Mouse (Mus musculus) intestine, postnatal 0 days (tissue): ENCODE results near the gene Dnajc5g. TPM values are rescaled to one million over a fixed set of nuclear protein-coding genes. Genes with fewer than 3 reads are reported as not detected.

Experiments used
- ATAC-seq: fragments of 200-750 bp; cut with Nextera tagmentation; 2 replicates; pipeline ENCODE4 v1.8.0; 2017; ENCODE audit warnings: mild to moderate bottlenecking, moderate TSS enrichment, moderate library complexity
- H3K27ac ChIP-seq: fragments of 300-500 bp; sonication (generic); 2 replicates; pipeline ENCODE4 v1.5.1; 2014; ENCODE audit warnings: mild to moderate bottlenecking, low read depth, low read length, moderate library complexity
- H3K27me3 ChIP-seq: fragments of 300-500 bp; sonication (generic); replicated peaks from 2 replicates; pipeline ENCODE4 v1.6.1; 2014; ENCODE audit warnings: low read length, mixed read lengths; ENCODE audit not compliant: control insufficient read depth, insufficient read depth
- H3K36me3 ChIP-seq: fragments of 300-500 bp; sonication (generic); 2 replicates; pipeline ENCODE4 v1.6.1; 2014; ENCODE audit warnings: mild to moderate bottlenecking, moderate library complexity; ENCODE audit not compliant: control insufficient read depth, insufficient read depth
- H3K4me1 ChIP-seq: fragments of 300-500 bp; sonication (generic); replicated peaks from 2 replicates; pipeline ENCODE4 v1.6.1; 2014; ENCODE audit warnings: antibody characterized with exemption, low read length, mixed read lengths; ENCODE audit not compliant: control insufficient read depth, insufficient read depth
- H3K4me2 ChIP-seq: fragments of 300-500 bp; sonication (generic); replicated peaks from 2 replicates; pipeline ENCODE4 v1.6.1; 2014; ENCODE audit warnings: low read depth, mild to moderate bottlenecking, moderate library complexity
- H3K4me3 ChIP-seq: fragments of 300-500 bp; sonication (generic); 2 replicates; pipeline ENCODE4 v1.5.1; 2014; ENCODE audit warnings: low read depth, low read length
- H3K9ac ChIP-seq: fragments of 300-500 bp; sonication (generic); 2 replicates; pipeline ENCODE4 v1.6.1; 2014; ENCODE audit warnings: mild to moderate bottlenecking, low read depth, low read length
- H3K9me3 ChIP-seq: fragments of 300-500 bp; sonication (generic); 2 replicates; pipeline ENCODE4 v1.6.1; 2016; ENCODE audit warnings: mixed run types; ENCODE audit not compliant: control insufficient read depth
- CTCF ChIP-seq: sonication (generic); IDR thresholded peaks from 2 replicates; pipeline ENCODE4 v1.5.1; 2016; ENCODE audit warnings: low read depth, mild to moderate bottlenecking, control low read depth, antibody characterized with exemption, moderate library complexity
- WGBS: fragments of 180-500 bp; shearing (Covaris S2); extraction: QIAGEN DNeasy Blood & Tissue Kit; methylation state at CpG from one replicate; pipeline ENCODE4 v1.1.7; 2014; 5-methylcytosine and 5-hydroxymethylcytosine counted together
- polyA plus RNA-seq: library from polyadenylated mRNA; unstranded; fragments of >200 nt; fragmentation: Nextera tagmentation; extraction: Ambion mirVana; gene quantifications from 2 replicates; pipeline ENCODE4 v1.2.1, GENCODE M21; 2015

Dnajc5g gene
- polyA plus RNA-seq, 1 experiment from 2014 or later = not detected

GRCm38 (mm10) chr5:31138968-31139425 is 32.9 kb downstream of the Dnajc5g start:
- no peak overlapping the region for H3K9ac ChIP-seq
- no peak for ATAC-seq
- H3K4me3 ChIP-seq = no peak overlapping the region
- peaks cover 11% of the 10 kb centered on the region; the same call in 1 of the 2 replicates for H3K36me3 ChIP-seq
- no peak for TF ChIP-seq CTCF
- H3K9me3 ChIP-seq = no peaks in the 10 kb centered on the region
- no peak overlapping the region for H3K27ac ChIP-seq
- peak overlapping the region; percentile 37; the same call in 1 of the 2 replicates for H3K4me2 ChIP-seq
- H3K4me1 ChIP-seq = no peaks in the 10 kb centered on the region
- H3K27me3 ChIP-seq = peaks cover 53% of the 10 kb centered on the region
- WGBS = 8% methylated on average over 9 of the region's 9 CpGs

DNA sequence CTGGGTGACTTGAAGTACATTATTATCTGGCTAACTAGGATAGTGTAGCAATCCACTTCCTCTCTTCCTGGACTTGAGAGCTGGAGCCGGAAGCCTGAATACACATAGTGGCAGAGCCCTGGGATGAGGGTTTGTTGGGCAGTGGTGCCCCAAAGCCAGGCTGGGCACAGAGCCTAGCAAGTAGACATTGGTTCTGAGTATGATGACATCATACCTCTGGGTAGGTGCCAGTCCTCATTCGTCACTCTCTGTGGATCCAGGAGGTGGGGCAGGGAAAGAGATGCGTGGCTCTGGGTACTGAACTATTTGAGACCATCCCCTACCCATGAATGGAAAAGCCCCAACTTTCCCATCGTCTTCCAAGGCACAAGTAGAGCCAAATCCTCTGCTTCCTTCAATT is 43.7 kb downstream of the Dnajc5g start:
- H3K9me3 ChIP-seq = no peaks in the 10 kb centered on the region
- no peak overlapping the region for H3K27ac ChIP-seq
- no peaks in the 10 kb centered on the region for H3K27me3 ChIP-seq
- no peak overlapping the region for H3K4me2 ChIP-seq
- H3K4me1 ChIP-seq = peaks cover 5% of the 10 kb centered on the region
- TF ChIP-seq CTCF = no peak
- H3K9ac ChIP-seq = no peak overlapping the region
- WGBS = 85% methylated on average over 4 of the region's 4 CpGs
- H3K4me3 ChIP-seq = no peak overlapping the region
- no peak for ATAC-seq
- peaks cover 16% of the 10 kb centered on the region; the same call in 1 of the 2 replicates for H3K36me3 ChIP-seq

DNA sequence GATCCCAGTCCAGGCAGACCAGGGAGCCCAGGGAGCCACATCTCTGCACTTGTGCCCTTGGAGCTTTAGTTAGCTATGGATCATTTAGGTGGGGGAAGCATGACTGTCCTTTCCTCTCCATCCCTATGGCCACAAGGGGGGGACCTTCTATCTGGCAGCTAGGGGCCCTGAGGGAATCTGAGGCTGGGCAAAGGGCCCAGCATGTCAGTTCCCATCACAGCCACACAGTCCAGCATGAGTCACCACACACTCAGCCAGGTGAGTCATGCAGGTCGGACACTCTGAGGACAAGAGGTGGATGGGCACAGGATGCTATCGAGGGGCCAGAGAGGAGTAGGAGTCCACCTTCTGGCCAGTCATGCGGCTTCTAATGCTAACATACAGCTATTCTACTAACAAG is 45.7 kb downstream of the Dnajc5g start:
- peak; percentile 54 for TF ChIP-seq CTCF
- 70% methylated on average over 3 of the region's 3 CpGs for WGBS
- peak overlapping the region; percentile 50; the same call in 1 of the 2 replicates for H3K27ac ChIP-seq

GRCm38 (mm10) chr5:31153516-31154151 is 47.5 kb downstream of the Dnajc5g start:
- H3K4me2 ChIP-seq = peak overlapping the region; percentile 79
- ATAC-seq = 0 out of 2 replicates have a peak, but pooled peaks have one; percentile 5
- H3K9ac ChIP-seq = peak overlapping the region; percentile 71
- H3K9me3 ChIP-seq = no peaks in the 10 kb centered on the region
- no peak for TF ChIP-seq CTCF
- H3K4me1 ChIP-seq = peaks cover 5% of the 10 kb centered on the region
- peaks cover 23% of the 10 kb centered on the region for H3K36me3 ChIP-seq
- peak overlapping the region; percentile 73 for H3K4me3 ChIP-seq
- WGBS = 25% methylated on average over 6 of the region's 6 CpGs
- H3K27ac ChIP-seq = peak overlapping the region; percentile 57
- H3K27me3 ChIP-seq = no peaks in the 10 kb centered on the region

More for the DNA sequence above, 45.7 kb downstream of the Dnajc5g start:
- H3K4me3 ChIP-seq = no peak overlapping the region
- peak; percentile 42; the same call in 1 of the 2 replicates for ATAC-seq
- 0 out of 2 replicates have a peak, but pooled peaks cover 4% of the 10 kb centered on the region for H3K36me3 ChIP-seq
- no peak overlapping the region for H3K4me2 ChIP-seq
- H3K27me3 ChIP-seq = no peaks in the 10 kb centered on the region
- H3K4me1 ChIP-seq = peaks cover 5% of the 10 kb centered on the region
- no peaks in the 10 kb centered on the region for H3K9me3 ChIP-seq
- H3K9ac ChIP-seq = no peak overlapping the region

- H3K9me3 ChIP-seq = no peaks in the 10 kb centered on the region
- peak within 1 kb of the TSS; percentile 73 for H3K4me3 ChIP-seq
- peak within 1 kb of the TSS; percentile 57 for H3K27ac ChIP-seq
- peak; percentile 89 for ATAC-seq
- H3K36me3 ChIP-seq = peaks cover 28% of the 10 kb centered on the region
- H3K27me3 ChIP-seq = no peaks in the 10 kb centered on the region
- WGBS = under 1% methylated on average over 19 of the region's 19 CpGs
- peak within 1 kb of the TSS; percentile 79 for H3K4me2 ChIP-seq
- H3K9ac ChIP-seq = peak within 1 kb of the TSS; percentile 71
- no peak for TF ChIP-seq CTCF
- peaks cover 5% of the 10 kb centered on the region for H3K4me1 ChIP-seq
These were observed 48.1 kb downstream of the Dnajc5g start, which contains the start of gene Mpv17 for GRCm38 (mm10) chr5:31154152-31154553. TSS of gene Mpv17 (minus strand) at chr5:31154251.

Other genes with a start within 250 kb of the Dnajc5g start
- gene Tmem214, start 238.3 kb upstream of the Dnajc5g start, polyA plus RNA-seq = 46.1 and 47.6 TPM in 2 replicates
- 5.5 and 6.5 TPM in 2 replicates for gene Agbl5, start 217.6 kb upstream of the Dnajc5g start, polyA plus RNA-seq
- gene Ost4, start 198.5 kb upstream of the Dnajc5g start, polyA plus RNA-seq = 458 and 495 TPM in 2 replicates
- 63.2 and 63.7 TPM in 2 replicates for gene Emilin1, start 192.9 kb upstream of the Dnajc5g start, polyA plus RNA-seq
- 89.6 and 97.9 TPM in 2 replicates for gene Khk, start 184.9 kb upstream of the Dnajc5g start, polyA plus RNA-seq
- 535 and 618 TPM in 2 replicates for gene Cgref1, start 160.7 kb upstream of the Dnajc5g start, polyA plus RNA-seq
- gene Preb, start 145.9 kb upstream of the Dnajc5g start, polyA plus RNA-seq = 150 and 161 TPM in 2 replicates
- gene Tcf23, start 137.6 kb upstream of the Dnajc5g start, polyA plus RNA-seq = 1.8 and 2.3 TPM in 2 replicates
- gene Atraid, start 58.0 kb upstream of the Dnajc5g start, polyA plus RNA-seq = 227 and 250 TPM in 2 replicates
- gene Slc5a6, start 57.4 kb upstream of the Dnajc5g start, polyA plus RNA-seq = 18.0 and 20.0 TPM in 2 replicates
- 3.2 and 3.7 TPM in 2 replicates for gene Cad, start 51.5 kb upstream of the Dnajc5g start, polyA plus RNA-seq
- 0.10 TPM in 1 of 2 replicates, not detected in the other for gene Slc30a3, start 2.0 kb downstream of the Dnajc5g start, polyA plus RNA-seq
- gene Trim54, start 10.4 kb downstream of the Dnajc5g start, polyA plus RNA-seq = not detected in 2 replicates
- gene Ucn, start 32.5 kb downstream of the Dnajc5g start, polyA plus RNA-seq = not detected in 2 replicates
- 38.8 and 42.2 TPM in 2 replicates for gene Mpv17, start 48.0 kb downstream of the Dnajc5g start, polyA plus RNA-seq
- gene Gm29609, start 73.6 kb downstream of the Dnajc5g start, polyA plus RNA-seq = 0.53 and 1.0 TPM in 2 replicates
- gene Gtf3c2, start 73.9 kb downstream of the Dnajc5g start, polyA plus RNA-seq = 23.1 and 26.2 TPM in 2 replicates
- gene Snx17, start 86.9 kb downstream of the Dnajc5g start, polyA plus RNA-seq = 122 and 130 TPM in 2 replicates
- 43.7 and 45.1 TPM in 2 replicates for gene Eif2b4, start 87.1 kb downstream of the Dnajc5g start, polyA plus RNA-seq
- 6.8 and 7.3 TPM in 2 replicates for gene Zfp513, start 96.0 kb downstream of the Dnajc5g start, polyA plus RNA-seq
- gene Ppm1g, start 114.4 kb downstream of the Dnajc5g start, polyA plus RNA-seq = 54.8 and 55.4 TPM in 2 replicates
- gene Nrbp1, start 134.6 kb downstream of the Dnajc5g start, polyA plus RNA-seq = 96.4 and 99.6 TPM in 2 replicates
- 0.51 and 0.70 TPM in 2 replicates for gene Gm9970, start 134.9 kb downstream of the Dnajc5g start, polyA plus RNA-seq
- 105 and 108 TPM in 2 replicates for gene Krtcap3, start 145.4 kb downstream of the Dnajc5g start, polyA plus RNA-seq
- gene Ift172, start 184.8 kb downstream of the Dnajc5g start, polyA plus RNA-seq = 28.3 and 30.4 TPM in 2 replicates
- gene Fndc4, start 189.8 kb downstream of the Dnajc5g start, polyA plus RNA-seq = 6.2 and 7.2 TPM in 2 replicates
- 0.10 TPM in 1 of 2 replicates, not detected in the other for gene Gckr, start 191.2 kb downstream of the Dnajc5g start, polyA plus RNA-seq